Mouse (Mus musculus): ENCODE results near the gene Mettl13. TPM values are rescaled to one million over a fixed set of nuclear protein-coding genes. Genes with fewer than 3 reads are reported as not detected.

Gene Mettl13
- polyA plus RNA-seq, 1 experiment, result not detected

DNA sequence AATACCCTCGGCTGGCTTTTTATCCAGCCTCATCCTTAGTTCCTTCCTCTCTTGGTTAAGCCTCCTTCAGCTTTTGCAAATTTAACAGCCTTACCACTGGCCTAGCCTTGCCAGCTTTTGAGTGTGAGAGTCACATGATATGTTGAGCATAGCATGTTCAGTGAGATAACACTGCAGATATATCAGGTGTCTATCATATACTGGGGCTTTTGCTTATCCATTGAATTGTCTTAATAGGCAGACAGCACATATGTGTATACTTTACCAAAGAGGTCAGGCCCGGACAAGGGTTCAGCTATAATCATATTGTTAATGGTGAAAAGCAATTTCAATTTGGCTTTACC is 38.4 kb downstream of the Mettl13 start:
- Histone ChIP-seq H3K27ac (ENCODE audit: insufficient read depth, low read depth, low read length) (no peak overlapping the region), H3K4me1 (ENCODE audit: control insufficient read depth, insufficient read depth, low read length) (peaks cover 5% of the 10 kb centered on the region), H3K4me3 (ENCODE audit: insufficient read depth, low read depth, low read length) (no peak overlapping the region)
- no peak for TF ChIP-seq POLR2A (IDR thresholded peaks at IDR 0.05; ENCODE audit: insufficient read depth, low read depth, low read length)
- TF ChIP-seq CTCF (IDR thresholded peaks at IDR 0.05; ENCODE audit: insufficient read depth, low read depth, low read length), result no peak
- WGBS, result 74% methylated on average over 2 of the region's 2 CpGs

DNA sequence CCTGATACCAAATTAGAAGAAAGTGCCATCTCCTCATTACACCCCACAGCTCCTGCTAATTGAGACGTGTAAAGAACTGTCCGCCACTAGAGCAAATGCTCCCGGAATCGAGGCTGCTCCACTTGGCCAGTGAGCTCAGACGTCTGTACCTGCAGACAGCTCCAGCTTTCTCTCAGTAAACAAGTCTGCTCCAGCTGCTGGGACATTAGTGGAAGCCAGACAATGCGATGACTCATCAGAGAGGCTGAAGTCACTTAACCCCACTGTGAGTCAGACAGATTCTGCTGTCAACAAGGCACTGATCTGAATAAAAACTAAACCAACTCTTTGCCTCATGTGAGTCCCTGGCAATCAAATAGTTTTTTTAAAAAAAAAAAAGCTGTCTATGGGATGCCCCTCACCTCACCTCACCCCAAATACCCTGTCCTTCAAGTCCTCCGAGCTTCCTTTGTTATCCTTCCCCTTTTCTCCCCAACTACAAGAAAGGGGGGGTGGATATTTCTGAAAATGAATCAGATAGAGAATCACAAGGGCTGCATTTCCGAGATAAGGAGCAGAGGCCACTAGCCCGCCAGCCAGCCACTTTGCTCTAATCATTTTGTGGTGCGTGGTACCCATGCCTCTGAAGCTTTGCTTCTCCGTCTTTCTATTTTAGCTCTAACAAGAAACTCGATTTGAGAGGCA is 38.9 kb downstream of the Mettl13 start:
- no peak overlapping the region for H3K4me3 ChIP-seq (ENCODE audit: insufficient read depth, low read depth, low read length)
- no peak overlapping the region for H3K27ac ChIP-seq (ENCODE audit: insufficient read depth, low read depth, low read length)
- no peak for TF ChIP-seq CTCF (IDR thresholded peaks at IDR 0.05; ENCODE audit: insufficient read depth, low read depth, low read length)
- TF ChIP-seq POLR2A (IDR thresholded peaks at IDR 0.05; ENCODE audit: insufficient read depth, low read depth, low read length), result no peak
- WGBS, result 41% methylated on average over 12 of the region's 12 CpGs
- peaks cover 5% of the 10 kb centered on the region for H3K4me1 ChIP-seq (ENCODE audit: control insufficient read depth, insufficient read depth, low read length)

DNA sequence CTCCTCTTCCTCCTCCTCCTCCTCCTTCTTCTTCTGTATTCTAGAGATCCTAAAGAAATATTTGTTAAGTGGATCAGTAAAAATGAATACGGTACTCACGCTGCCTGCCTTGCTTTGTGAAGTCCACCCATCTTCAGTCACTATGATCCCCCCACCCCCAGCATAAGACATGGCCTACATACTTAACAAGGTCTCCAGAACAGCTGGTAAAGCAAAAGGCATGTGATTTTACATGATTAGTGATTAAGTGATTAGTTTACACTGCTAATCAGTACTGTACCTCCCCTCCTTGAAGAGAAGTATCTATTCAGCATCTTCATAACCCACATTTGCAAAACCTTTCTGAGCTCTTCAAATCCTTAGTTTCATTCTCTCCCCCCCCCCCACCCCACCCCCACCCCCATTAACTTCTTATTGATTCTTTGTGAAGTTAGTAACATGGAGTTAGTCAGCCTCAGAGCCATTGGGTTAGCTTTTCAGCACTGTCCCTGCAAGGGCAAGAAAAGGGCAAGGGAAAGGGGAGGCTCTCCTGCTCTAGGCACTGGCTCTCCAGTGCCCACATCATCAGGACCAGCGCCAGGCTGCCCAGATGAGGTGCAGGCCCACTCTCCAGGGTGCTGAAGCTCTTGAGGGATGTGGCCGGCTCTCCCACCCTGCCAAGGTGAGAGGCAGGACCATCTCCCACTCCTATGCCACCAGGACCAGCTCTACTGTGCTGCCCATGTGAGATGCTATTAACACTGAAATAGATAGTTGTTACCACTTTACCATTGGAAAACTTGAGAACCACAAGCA is 39.9 kb downstream of the Mettl13 start:
- TF ChIP-seq CTCF (IDR thresholded peaks at IDR 0.05; ENCODE audit: insufficient read depth, low read depth, low read length), result no peak
- no peak for TF ChIP-seq POLR2A (IDR thresholded peaks at IDR 0.05; ENCODE audit: insufficient read depth, low read depth, low read length)
- no peak overlapping the region for H3K27ac ChIP-seq (ENCODE audit: insufficient read depth, low read depth, low read length)
- H3K4me3 ChIP-seq (ENCODE audit: insufficient read depth, low read depth, low read length), result no peak overlapping the region
- WGBS, result 87% methylated on average over 4 of the region's 4 CpGs
- peaks cover 5% of the 10 kb centered on the region for H3K4me1 ChIP-seq (ENCODE audit: control insufficient read depth, insufficient read depth, low read length)

DNA sequence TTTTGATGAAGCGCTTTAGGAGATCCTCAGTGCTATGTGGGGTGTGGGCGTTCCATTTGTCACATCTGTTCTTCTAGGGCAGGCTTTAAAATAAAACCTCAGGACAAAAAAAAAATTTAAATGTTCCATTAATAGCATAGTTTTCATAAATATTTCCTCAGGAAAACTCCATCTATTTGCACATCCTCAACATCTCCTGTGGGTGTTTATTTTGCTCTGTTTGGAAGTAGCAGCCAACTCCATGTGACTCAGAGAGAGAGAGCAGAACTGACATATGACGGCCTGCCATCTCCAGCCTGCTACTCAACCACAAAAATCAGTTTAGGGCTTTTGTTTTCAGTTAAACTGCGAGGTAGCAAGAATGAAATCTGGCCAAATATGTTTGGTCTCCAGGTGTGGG is 41.8 kb downstream of the Mettl13 start:
- TF ChIP-seq CTCF (IDR thresholded peaks at IDR 0.05; ENCODE audit: insufficient read depth, low read depth, low read length), result no peak
- Histone ChIP-seq H3K27ac (ENCODE audit: insufficient read depth, low read depth, low read length) (no peak overlapping the region), H3K4me1 (ENCODE audit: control insufficient read depth, insufficient read depth, low read length) (peaks cover 5% of the 10 kb centered on the region), H3K4me3 (ENCODE audit: insufficient read depth, low read depth, low read length) (no peak overlapping the region)
- WGBS, result 82% methylated on average over 4 of the region's 4 CpGs

DNA sequence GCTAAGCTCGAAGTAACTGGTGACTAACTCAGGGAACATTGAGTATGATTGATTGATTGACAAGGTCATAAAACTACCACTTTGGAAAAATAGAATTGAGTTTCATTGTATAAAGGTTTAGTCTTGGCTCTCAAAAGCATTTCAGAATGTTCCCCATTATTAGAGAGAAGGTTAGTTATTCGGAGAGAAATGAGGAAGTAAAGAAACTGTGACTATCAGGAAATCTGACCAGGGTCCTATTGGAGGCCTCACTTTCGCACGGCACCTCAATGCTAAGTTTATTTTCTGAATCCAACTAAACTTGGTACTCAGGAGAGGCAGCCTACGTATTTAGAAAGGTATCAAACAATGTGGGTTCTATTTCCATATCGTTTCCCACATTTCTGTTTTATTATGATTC is 42.7 kb downstream of the Mettl13 start:
- Histone ChIP-seq H3K4me1 (ENCODE audit: control insufficient read depth, insufficient read depth, low read length) (peaks cover 5% of the 10 kb centered on the region), H3K27ac (ENCODE audit: insufficient read depth, low read depth, low read length) (no peak overlapping the region), H3K4me3 (ENCODE audit: insufficient read depth, low read depth, low read length) (no peak overlapping the region)
- TF ChIP-seq POLR2A (IDR thresholded peaks at IDR 0.05; ENCODE audit: insufficient read depth, low read depth, low read length) (no peak), CTCF (IDR thresholded peaks at IDR 0.05; ENCODE audit: insufficient read depth, low read depth, low read length) (no peak)
- 91% methylated on average over 6 of the region's 6 CpGs for WGBS

Other genes with a start within 250 kb of the Mettl13 start
- not detected in 2 replicates for gene Dnm3, start 70.5 kb downstream of the Mettl13 start, polyA plus RNA-seq (2012; ENCODE audit: insufficient read depth, insufficient read length, low replicate concordance, missing spikeins)
- not detected in 2 replicates for gene Vamp4, start 22.0 kb upstream of the Mettl13 start, polyA plus RNA-seq (2012; ENCODE audit: insufficient read depth, insufficient read length, low replicate concordance, missing spikeins)
- gene Myoc, start 90.6 kb upstream of the Mettl13 start, polyA plus RNA-seq (2012; ENCODE audit: insufficient read depth, insufficient read length, low replicate concordance, missing spikeins), result not detected in 2 replicates
- not detected in 2 replicates for gene Myocos, start 109.7 kb upstream of the Mettl13 start, polyA plus RNA-seq (2012; ENCODE audit: insufficient read depth, insufficient read length, low replicate concordance, missing spikeins)
- gene Prrc2c, start 192.0 kb upstream of the Mettl13 start, polyA plus RNA-seq (2012; ENCODE audit: insufficient read depth, insufficient read length, low replicate concordance, missing spikeins), result 168 and 641 TPM in 2 replicates